Mouse (Mus musculus) kidney, postnatal 4 days (tissue): Measurements from ENCODE around the gene Pdzd4.

ENCODE experiments used
- DNase-seq, 2 experiments: peaks; one replicate each; pipeline ENCODE4 v3.0.0; 2021; ENCODE audit warnings: mixed read lengths in 2 of 2

Gene Pdzd4

GRCm38 (mm10) chrX:73782227-73782626 lies 42.5 kb downstream of the Pdzd4 start:
- DNase-seq = no peak

- DNase-seq = peak; percentile 62 to 73
Measured at GRCm38 (mm10) chrX:73774802-73775483, 49.8 kb downstream of the Pdzd4 start.

- peak; percentile 27 to 53 for DNase-seq
Measured at GRCm38 (mm10) chrX:73774168-73774760, 50.5 kb downstream of the Pdzd4 start, which contains the start of gene Srpk3. Gene Srpk3, plus strand, starts transcription at chrX:73774405.

DNA sequence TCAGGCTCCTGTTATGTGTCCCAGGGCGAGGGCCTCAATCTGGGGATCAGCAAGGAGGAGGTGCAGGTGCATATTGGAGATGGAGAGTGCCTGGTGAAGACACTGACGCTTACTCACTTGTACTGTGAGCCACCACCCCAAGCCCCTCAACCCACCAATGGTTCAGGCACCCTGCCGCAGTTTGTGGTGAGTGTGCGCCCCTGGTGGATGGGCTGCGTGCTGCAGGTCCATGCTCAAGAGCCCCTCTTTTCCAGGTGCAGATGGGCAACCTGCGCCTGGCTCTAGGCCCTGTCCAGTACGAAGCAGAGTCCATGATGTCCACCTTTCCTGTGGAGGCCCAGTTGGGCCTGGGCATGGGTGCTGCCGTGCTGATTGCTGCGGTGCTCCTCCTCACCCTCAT lies 57.5 kb downstream of the Pdzd4 start:
- DNase-seq = peak; percentile 49 to 52

DNA sequence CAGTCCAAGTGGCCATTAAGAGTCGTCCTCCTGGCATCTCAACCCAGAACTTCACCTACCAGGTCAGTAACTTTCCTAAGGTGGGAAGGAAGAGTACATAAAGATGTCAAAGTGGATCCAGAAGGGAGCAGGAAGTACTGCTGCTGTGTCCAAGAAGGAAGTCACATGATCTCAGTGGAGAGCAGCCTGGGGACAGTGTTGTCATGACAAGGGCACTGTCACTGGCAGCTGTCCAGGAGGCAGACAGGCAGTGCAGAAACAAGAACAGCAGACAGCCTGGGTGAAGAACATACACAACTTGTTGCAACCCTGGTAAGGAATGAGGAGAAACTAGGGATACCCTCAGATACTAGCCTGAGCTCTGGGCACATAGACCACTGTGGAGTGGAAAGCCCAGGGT lies 59.5 kb downstream of the Pdzd4 start:
- peak; percentile 62 to 76 for DNase-seq

DNA sequence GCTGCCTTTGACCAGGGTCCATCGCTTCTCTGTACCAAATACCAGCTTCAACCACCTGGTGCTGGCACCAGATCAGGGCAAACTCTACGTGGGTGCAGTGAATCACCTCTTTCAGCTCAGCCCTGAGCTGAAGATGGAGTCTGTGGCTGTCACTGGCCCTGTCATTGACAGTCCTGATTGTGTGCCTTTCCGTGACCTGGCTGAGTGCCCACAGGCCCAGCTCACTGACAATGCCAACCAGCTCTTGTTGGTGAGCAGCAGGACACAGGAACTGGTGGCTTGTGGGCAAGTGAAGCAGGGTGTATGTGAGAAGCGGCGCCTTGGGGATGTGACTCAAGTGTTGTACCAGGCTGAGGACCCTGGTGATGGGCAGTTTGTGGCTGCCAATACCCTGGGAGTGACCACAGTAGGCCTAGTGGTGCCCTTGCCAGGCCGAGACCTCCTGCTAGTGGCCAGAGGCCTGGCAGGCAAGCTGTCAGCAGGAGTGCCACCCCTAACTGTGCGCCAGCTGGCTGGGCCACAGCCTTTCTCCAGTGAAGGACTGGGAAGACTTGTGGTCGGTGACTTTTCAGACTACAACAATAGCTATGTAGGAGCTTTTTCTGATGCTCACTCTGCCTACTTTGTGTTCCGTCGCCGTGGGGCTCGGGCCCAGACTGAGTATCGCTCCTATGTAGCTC lies 66.0 kb downstream of the Pdzd4 start:
- DNase-seq = no peak

GRCm38 (mm10) chrX:73756334-73757140 lies 68.2 kb downstream of the Pdzd4 start, which contains the start of gene Plxnb3:
Gene Plxnb3, plus strand, starts transcription at chrX:73757090.
- DNase-seq = no peak

GRCm38 (mm10) chrX:73748977-73749376 lies 75.8 kb downstream of the Pdzd4 start:
- DNase-seq = no peak

DNA sequence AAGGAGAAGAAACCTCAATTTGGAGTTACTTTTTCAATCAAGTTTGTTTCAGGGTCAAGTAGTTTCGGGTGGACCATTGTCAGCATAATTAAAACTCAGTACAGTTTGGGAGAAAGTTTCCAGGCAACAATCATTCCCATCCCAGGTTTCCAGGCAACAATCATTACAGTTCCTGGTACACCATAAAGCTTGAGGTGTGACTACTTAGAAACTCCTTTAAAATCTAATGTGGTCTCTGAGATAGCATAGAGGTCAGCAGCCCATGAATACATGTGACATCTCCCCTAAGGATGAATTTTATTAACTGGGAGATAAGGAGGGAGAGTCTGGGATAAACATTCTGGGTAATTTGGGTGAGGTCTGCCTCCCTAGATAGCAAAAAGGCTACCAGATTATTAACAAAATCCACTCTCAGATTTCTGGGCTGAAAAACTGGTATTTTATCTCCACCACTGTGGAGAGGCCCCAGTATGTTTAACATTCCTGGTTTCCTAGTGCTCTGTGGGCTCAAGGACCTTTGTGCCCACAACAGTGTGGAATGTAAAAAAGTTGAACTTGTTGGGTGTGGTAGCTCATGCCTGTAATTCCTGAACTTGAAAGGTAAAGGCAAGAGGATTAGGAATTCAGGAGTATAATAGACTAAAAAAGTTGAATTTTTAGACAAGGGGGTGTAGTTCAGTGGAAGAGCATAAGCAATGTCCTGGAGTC lies 79.8 kb downstream of the Pdzd4 start:
- DNase-seq = no peak
